Mouse (Mus musculus): ENCODE data around the gene Deaf1.

- TF ChIP-seq POLR2A (IDR thresholded peaks at IDR 0.05; ENCODE audit: insufficient read depth, low read depth, low read length), result no peak
- TF ChIP-seq EP300 (IDR thresholded peaks at IDR 0.05; ENCODE audit: insufficient read depth, low read depth, low read length), result no peak
These were observed 52.1 kb downstream of the Deaf1 start for GRCm38 (mm10) chr7:141275356-141275755.

All from heart, adult 2 months (tissue).